Mouse (Mus musculus) brown adipose tissue, adult 24 weeks (tissue): Measurements from ENCODE around the gene Mgea5. TPM values are rescaled to one million over a fixed set of nuclear protein-coding genes. Genes with fewer than 3 reads are reported as not detected.

Source experiments
- H3K27ac ChIP-seq: fragments of 200-500 bp; replicated peaks from 2 replicates; pipeline ENCODE4 v1.5.1; 2012; ENCODE audit warnings: low read depth, mild to moderate bottlenecking, low read length
- H3K4me1 ChIP-seq: fragments of 200-500 bp; 2 replicates; pipeline ENCODE4 v1.6.1; 2012; ENCODE audit warnings: low read length, mixed read lengths; ENCODE audit not compliant: control insufficient read depth, insufficient read depth, insufficient read length
- H3K4me3 ChIP-seq: fragments of 200-500 bp; 2 replicates; pipeline ENCODE4 v1.5.1; 2012; ENCODE audit warnings: low read depth, mild to moderate bottlenecking, low read length, moderate library complexity; ENCODE audit not compliant: insufficient read depth
- polyA plus RNA-seq: library from polyadenylated mRNA; stranded (reverse); fragments of >200 nt; gene quantifications from 2 replicates; pipeline ENCODE4 v1.2.4, GENCODE M21; 2012; ENCODE audit not compliant: missing spikeins, insufficient read depth, insufficient read length

Gene Mgea5
- polyA plus RNA-seq, 1 experiment = 24.6 TPM

DNA sequence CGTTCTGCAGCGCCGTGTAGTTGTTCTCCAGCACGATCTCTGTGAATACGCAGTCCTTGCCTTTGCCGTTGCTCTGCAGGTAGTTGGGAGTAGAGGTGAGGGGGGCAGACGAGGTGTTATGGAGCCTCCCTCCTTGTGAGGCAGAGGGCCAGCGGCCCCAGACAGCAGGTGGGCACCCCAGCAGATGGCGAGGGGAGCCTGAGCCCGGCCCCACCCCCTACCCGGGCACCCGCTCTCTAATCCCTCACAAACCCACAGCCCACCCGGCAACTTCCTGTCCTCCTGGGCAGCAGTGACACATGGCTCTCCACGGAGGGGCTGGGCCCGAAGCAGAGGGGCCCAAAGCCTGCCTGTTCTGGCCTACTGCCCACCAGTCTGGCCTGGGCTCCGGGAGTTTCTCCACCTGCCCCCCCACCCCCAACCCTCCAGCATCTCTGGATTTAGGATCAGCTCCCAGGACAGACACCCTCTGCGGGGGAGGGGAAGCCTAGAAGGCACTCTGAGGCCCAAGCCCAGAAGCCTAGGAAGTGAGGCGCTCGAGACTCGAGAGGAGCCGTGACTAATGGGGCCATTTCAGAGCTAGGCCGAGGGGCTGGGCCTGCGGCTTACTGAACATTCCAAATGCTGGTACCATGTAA is 46.3 kb downstream of the Mgea5 start:
- Histone ChIP-seq H3K4me3 (no peak overlapping the region), H3K27ac (no peak overlapping the region), H3K4me1 (no peaks in the 10 kb centered on the region)

- Histone ChIP-seq H3K4me3 (no peak overlapping the region), H3K27ac (no peak overlapping the region), H3K4me1 (no peaks in the 10 kb centered on the region)
Measured at GRCm38 (mm10) chr19:45736855-45737207, 46.8 kb downstream of the Mgea5 start.

DNA sequence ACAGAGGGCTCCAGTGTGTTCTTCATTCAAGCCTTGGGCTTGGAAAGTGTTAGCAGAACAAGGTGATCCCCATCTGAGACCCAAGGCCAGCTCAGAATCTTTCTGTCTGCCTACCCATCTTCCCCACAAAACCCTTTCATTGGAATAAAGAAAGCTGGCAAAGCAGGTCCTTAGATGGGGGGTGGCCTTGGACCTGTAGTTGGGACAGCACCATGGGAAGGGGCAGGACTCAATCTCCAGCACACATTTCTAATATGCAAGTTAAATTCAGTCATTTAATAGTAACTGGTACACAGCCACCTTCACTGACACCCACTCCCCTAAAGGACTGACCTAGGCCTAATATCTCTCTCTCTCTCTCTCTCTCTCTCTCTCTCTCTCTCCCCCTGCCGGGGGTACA is 47.4 kb downstream of the Mgea5 start:
- no peak overlapping the region for H3K4me3 ChIP-seq
- H3K27ac ChIP-seq = no peak overlapping the region
- H3K4me1 ChIP-seq = no peaks in the 10 kb centered on the region

- H3K4me1 ChIP-seq = no peaks in the 10 kb centered on the region
- H3K4me3 ChIP-seq = no peak overlapping the region
- H3K27ac ChIP-seq = no peak overlapping the region
Measured at GRCm38 (mm10) chr19:45734762-45735161, 48.9 kb downstream of the Mgea5 start.

DNA sequence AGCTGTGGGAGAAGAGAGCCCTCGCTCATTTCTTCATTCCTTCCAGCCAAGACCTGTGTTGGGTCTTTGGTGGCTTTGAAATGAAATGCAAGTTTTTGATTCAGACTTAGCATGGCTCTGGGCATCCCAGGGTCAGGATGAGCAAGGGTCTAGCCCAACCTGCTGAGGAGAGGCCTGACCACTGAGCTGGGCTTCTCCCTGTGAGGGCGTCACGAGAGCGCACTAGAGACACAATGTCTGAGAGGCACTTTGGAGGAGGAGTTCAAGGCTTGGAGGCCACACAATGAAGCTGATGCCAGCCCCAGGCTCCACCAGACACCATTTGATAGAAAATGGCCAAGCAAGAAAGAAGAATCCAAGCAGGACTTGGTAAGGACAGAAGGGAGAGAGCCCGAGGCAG is 49.4 kb downstream of the Mgea5 start:
- Histone ChIP-seq H3K4me1 (no peaks in the 10 kb centered on the region), H3K27ac (no peak overlapping the region)

DNA sequence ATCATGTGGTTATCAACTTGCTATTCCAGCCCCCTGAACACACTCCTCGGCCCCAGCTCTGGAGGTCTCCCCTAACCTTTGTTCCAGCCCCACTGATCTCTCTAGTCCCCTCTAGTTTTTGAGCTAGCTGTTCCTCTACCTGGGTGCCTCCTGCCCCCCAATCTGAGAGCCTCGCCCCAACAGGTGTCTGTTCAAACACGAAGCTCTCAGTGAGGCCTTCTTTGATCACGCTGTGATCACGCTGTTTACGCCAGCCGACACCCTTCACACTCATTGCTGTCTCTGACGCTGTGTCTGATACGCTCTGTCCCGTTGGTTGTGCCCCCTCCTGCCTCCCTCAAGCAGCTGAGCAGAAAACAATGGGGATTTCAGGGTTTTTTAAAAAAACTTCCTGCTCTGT is 50.1 kb downstream of the Mgea5 start:
- no peak overlapping the region for H3K4me3 ChIP-seq
- H3K27ac ChIP-seq = no peak overlapping the region
- no peaks in the 10 kb centered on the region for H3K4me1 ChIP-seq

More for the DNA sequence above, 49.4 kb downstream of the Mgea5 start:
- no peak overlapping the region for H3K4me3 ChIP-seq

GRCm38 (mm10) chr19:45731658-45732057 is 52.0 kb downstream of the Mgea5 start:
- H3K27ac ChIP-seq = no peak overlapping the region
- no peak overlapping the region for H3K4me3 ChIP-seq

DNA sequence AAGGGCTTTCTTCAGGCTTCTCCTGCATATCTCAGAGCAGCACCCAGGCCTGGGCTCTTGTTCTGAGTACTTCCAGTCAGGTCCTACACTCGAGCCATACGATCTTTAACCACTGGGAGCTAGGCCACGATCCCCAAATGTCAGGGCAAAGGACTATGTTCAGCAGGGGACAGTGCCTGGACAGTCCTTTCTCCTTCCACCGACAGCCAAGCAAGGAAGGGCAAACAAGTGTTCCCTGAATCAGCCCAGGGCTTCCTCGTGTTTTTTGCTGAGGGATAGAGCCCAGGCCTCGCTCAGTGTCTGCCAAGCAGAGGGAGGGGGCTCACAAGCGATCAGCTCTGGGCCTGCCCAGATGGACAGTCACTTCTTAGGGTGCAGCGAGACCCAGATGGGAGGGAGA is 53.6 kb downstream of the Mgea5 start:
- H3K4me1 ChIP-seq = no peaks in the 10 kb centered on the region
- H3K27ac ChIP-seq = no peak overlapping the region
- H3K4me3 ChIP-seq = no peak overlapping the region

More at GRCm38 (mm10) chr19:45731658-45732057, 52.0 kb downstream of the Mgea5 start:
- no peaks in the 10 kb centered on the region for H3K4me1 ChIP-seq

- Histone ChIP-seq H3K4me1 (no peaks in the 10 kb centered on the region), H3K27ac (no peak overlapping the region), H3K4me3 (no peak overlapping the region)
Measured at GRCm38 (mm10) chr19:45727231-45727630, 56.4 kb downstream of the Mgea5 start.

- Histone ChIP-seq H3K4me1 (no peaks in the 10 kb centered on the region), H3K4me3 (no peak overlapping the region), H3K27ac (no peak overlapping the region)
Measured at GRCm38 (mm10) chr19:45725677-45726277, 57.9 kb downstream of the Mgea5 start.

DNA sequence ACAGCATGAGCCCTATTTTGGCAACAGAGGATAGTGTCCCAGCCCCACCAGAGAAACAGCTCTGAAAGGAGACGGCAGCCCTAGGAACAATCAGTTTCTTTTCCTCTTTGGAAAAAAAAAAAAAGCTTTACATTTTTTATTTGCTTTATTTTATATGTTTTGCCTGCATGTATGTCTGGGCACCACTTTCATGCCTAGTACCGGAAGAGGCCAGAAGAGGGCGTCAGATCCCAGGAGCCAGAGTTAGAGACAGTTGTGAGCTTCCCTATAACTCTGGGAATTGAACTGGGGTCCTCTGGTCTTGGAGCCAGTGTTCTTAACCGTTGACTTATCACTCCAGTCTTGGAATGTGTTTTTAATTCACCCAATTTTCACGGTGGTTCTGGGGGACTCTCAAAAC is 61.4 kb downstream of the Mgea5 start:
- no peak overlapping the region for H3K27ac ChIP-seq
- no peak overlapping the region for H3K4me3 ChIP-seq
- H3K4me1 ChIP-seq = peaks cover 3% of the 10 kb centered on the region; the same call in 1 of the 2 replicates

- H3K4me1 ChIP-seq = peaks cover 3% of the 10 kb centered on the region; the same call in 1 of the 2 replicates
- peak overlapping the region; percentile 25; the same call in 1 of the 2 replicates for H3K4me3 ChIP-seq
- H3K27ac ChIP-seq = no peak overlapping the region
Measured at GRCm38 (mm10) chr19:45718286-45718685, 65.4 kb downstream of the Mgea5 start.

- Histone ChIP-seq H3K4me1 (peaks cover 3% of the 10 kb centered on the region; the same call in 1 of the 2 replicates), H3K4me3 (peak overlapping the region; percentile 25; the same call in 1 of the 2 replicates), H3K27ac (no peak overlapping the region)
Measured at GRCm38 (mm10) chr19:45717493-45718220, 66.0 kb downstream of the Mgea5 start.

- Histone ChIP-seq H3K4me3 (no peak overlapping the region), H3K4me1 (no peaks in the 10 kb centered on the region), H3K27ac (no peak overlapping the region)
Measured at GRCm38 (mm10) chr19:45708704-45709103, 74.9 kb downstream of the Mgea5 start.
